Mouse (Mus musculus) olfactory bulb, adult 2 months (tissue): ENCODE results near the gene Sgf29.
"Not testable (repeated sequence)": the region's sequence is repeated elsewhere in the genome, so short reads cannot be mapped to it uniquely, and the experiment has no call there.

Experiments
- CTCF ChIP-seq: fragments of 200-500 bp; IDR thresholded peaks from 2 replicates; pipeline ENCODE4 v1.5.1; 2012; ENCODE audit warnings: low read depth, mild to moderate bottlenecking, low read length, moderate library complexity; ENCODE audit not compliant: insufficient read depth
- POLR2A ChIP-seq: fragments of 200-500 bp; IDR thresholded peaks from 2 replicates; pipeline ENCODE4 v1.6.1; 2012; ENCODE audit warnings: mild to moderate bottlenecking, low read depth, low read length, moderate library complexity; ENCODE audit not compliant: insufficient read depth

GRCm38 (mm10) chr7:126643244-126643617, 5.9 kb upstream of the Sgf29 start:
- TF ChIP-seq CTCF, POLR2A: not testable (repeated sequence)
